Mouse (Mus musculus): ENCODE results near the gene Mical2. TPM values are rescaled to one million over a fixed set of nuclear protein-coding genes. Genes with fewer than 3 reads are reported as not detected.

Mical2 gene
- total and polyA plus RNA-seq, 2 experiments from 2014 or later: 18.3 to 28.6 TPM

- Histone ChIP-seq H3K4me2 (ENCODE audit: low read depth) (no peak overlapping the region), H3K4me1 (ENCODE audit: insufficient read depth) (peaks cover 12% of the 10 kb centered on the region), H3K27me3 (ENCODE audit: insufficient read depth, low read length) (no peaks in the 10 kb centered on the region), H3K36me3 (ENCODE audit: insufficient read depth) (no peaks in the 10 kb centered on the region), H3K4me3 (ENCODE audit: low read depth, low read length) (no peak overlapping the region), H3K9me3 (ENCODE audit: low read length) (no peaks in the 10 kb centered on the region), H3K27ac (ENCODE audit: low read depth, low read length) (no peak overlapping the region), H3K9ac (no peak overlapping the region)
- peak; percentile 46 for DNase-seq
- peak; percentile 40; the same call in 1 of the 2 replicates for ATAC-seq
- TF ChIP-seq CTCF (IDR thresholded peaks at IDR 0.05; ENCODE audit: low read depth): no peak
- WGBS: 19% methylated on average over 12 of the region's 12 CpGs
Observed at GRCm38 (mm10) chr7:112444152-112444984, 218.7 kb downstream of the Mical2 start.

- Histone ChIP-seq H3K9me3 (ENCODE audit: low read length) (no peaks in the 10 kb centered on the region), H3K4me3 (ENCODE audit: low read depth, low read length) (no peak overlapping the region), H3K4me1 (ENCODE audit: insufficient read depth) (peaks cover 12% of the 10 kb centered on the region), H3K27me3 (ENCODE audit: insufficient read depth, low read length) (no peaks in the 10 kb centered on the region), H3K9ac (no peak overlapping the region), H3K4me2 (ENCODE audit: low read depth) (no peak overlapping the region), H3K36me3 (ENCODE audit: insufficient read depth) (no peaks in the 10 kb centered on the region), H3K27ac (ENCODE audit: low read depth, low read length) (no peak overlapping the region)
- ATAC-seq (no peak), DNase-seq (no peak)
- no peak for TF ChIP-seq CTCF (IDR thresholded peaks at IDR 0.05; ENCODE audit: low read depth)
- 27% methylated on average over 9 of the region's 9 CpGs for WGBS
Observed at GRCm38 (mm10) chr7:112444985-112445367, 219.3 kb downstream of the Mical2 start.

GRCm38 (mm10) chr7:112446498-112446897 lies 220.8 kb downstream of the Mical2 start:
- no peaks in the 10 kb centered on the region for H3K9me3 ChIP-seq (ENCODE audit: low read length)
- H3K9ac ChIP-seq: no peak overlapping the region
- WGBS: 91% methylated on average over 4 of the region's 4 CpGs
- H3K4me2 ChIP-seq (ENCODE audit: low read depth): no peak overlapping the region
- DNase-seq: no peak
- no peak overlapping the region for H3K27ac ChIP-seq (ENCODE audit: low read depth, low read length)
- TF ChIP-seq CTCF (IDR thresholded peaks at IDR 0.05; ENCODE audit: low read depth): no peak
- H3K4me3 ChIP-seq (ENCODE audit: low read depth, low read length): no peak overlapping the region
- peaks cover 12% of the 10 kb centered on the region for H3K4me1 ChIP-seq (ENCODE audit: insufficient read depth)
- H3K36me3 ChIP-seq (ENCODE audit: insufficient read depth): no peaks in the 10 kb centered on the region
- no peaks in the 10 kb centered on the region for H3K27me3 ChIP-seq (ENCODE audit: insufficient read depth, low read length)
- ATAC-seq: no peak

- ATAC-seq: no peak
- H3K27me3 ChIP-seq (ENCODE audit: insufficient read depth, low read length): no peaks in the 10 kb centered on the region
- WGBS: 79% methylated on average over 8 of the region's 8 CpGs
Observed at GRCm38 (mm10) chr7:112449954-112450700, 224.5 kb downstream of the Mical2 start.

GRCm38 (mm10) chr7:112452471-112452870 lies 226.8 kb downstream of the Mical2 start:
- no peak for TF ChIP-seq CTCF (IDR thresholded peaks at IDR 0.05; ENCODE audit: low read depth)
- Histone ChIP-seq H3K27me3 (ENCODE audit: insufficient read depth, low read length) (no peaks in the 10 kb centered on the region), H3K27ac (ENCODE audit: low read depth, low read length) (no peak overlapping the region), H3K4me3 (ENCODE audit: low read depth, low read length) (no peak overlapping the region), H3K9ac (no peak overlapping the region), H3K36me3 (ENCODE audit: insufficient read depth) (no peaks in the 10 kb centered on the region), H3K9me3 (ENCODE audit: low read length) (no peaks in the 10 kb centered on the region), H3K4me1 (ENCODE audit: insufficient read depth) (no peaks in the 10 kb centered on the region), H3K4me2 (ENCODE audit: low read depth) (no peak overlapping the region)
- DNase-seq (no peak), ATAC-seq (no peak)
- 53% methylated on average over 5 of the region's 5 CpGs for WGBS

More at GRCm38 (mm10) chr7:112449954-112450700, 224.5 kb downstream of the Mical2 start:
- TF ChIP-seq CTCF (IDR thresholded peaks at IDR 0.05; ENCODE audit: low read depth): no peak
- Histone ChIP-seq H3K4me3 (ENCODE audit: low read depth, low read length) (no peak overlapping the region), H3K9me3 (ENCODE audit: low read length) (no peaks in the 10 kb centered on the region), H3K27ac (ENCODE audit: low read depth, low read length) (no peak overlapping the region), H3K36me3 (ENCODE audit: insufficient read depth) (no peaks in the 10 kb centered on the region), H3K4me2 (ENCODE audit: low read depth) (no peak overlapping the region), H3K9ac (no peak overlapping the region), H3K4me1 (ENCODE audit: insufficient read depth) (0 out of 2 replicates have a peak, but pooled peaks cover under 1% of the 10 kb centered on the region)
- DNase-seq: no peak

- Histone ChIP-seq H3K36me3 (ENCODE audit: insufficient read depth) (no peaks in the 10 kb centered on the region), H3K9ac (no peak overlapping the region), H3K27ac (ENCODE audit: low read depth, low read length) (no peak overlapping the region), H3K4me3 (ENCODE audit: low read depth, low read length) (no peak overlapping the region), H3K4me1 (ENCODE audit: insufficient read depth) (no peaks in the 10 kb centered on the region), H3K4me2 (ENCODE audit: low read depth) (no peak overlapping the region), H3K9me3 (ENCODE audit: low read length) (no peaks in the 10 kb centered on the region), H3K27me3 (ENCODE audit: insufficient read depth, low read length) (no peaks in the 10 kb centered on the region)
- no peak for DNase-seq
- no peak; the same call in 1 of the 2 replicates for ATAC-seq
- 16% methylated on average over 3 of the region's 3 CpGs for WGBS
- no peak for TF ChIP-seq CTCF (IDR thresholded peaks at IDR 0.05; ENCODE audit: low read depth)
Observed at GRCm38 (mm10) chr7:112453805-112454214, 228.2 kb downstream of the Mical2 start.

- Histone ChIP-seq H3K4me2 (ENCODE audit: low read depth) (no peak overlapping the region), H3K27me3 (ENCODE audit: insufficient read depth, low read length) (no peaks in the 10 kb centered on the region), H3K4me3 (ENCODE audit: low read depth, low read length) (no peak overlapping the region), H3K4me1 (ENCODE audit: insufficient read depth) (no peaks in the 10 kb centered on the region), H3K27ac (ENCODE audit: low read depth, low read length) (no peak overlapping the region), H3K9ac (no peak overlapping the region), H3K9me3 (ENCODE audit: low read length) (no peaks in the 10 kb centered on the region), H3K36me3 (ENCODE audit: insufficient read depth) (no peaks in the 10 kb centered on the region)
- no peak for ATAC-seq
- TF ChIP-seq CTCF (IDR thresholded peaks at IDR 0.05; ENCODE audit: low read depth): no peak
- WGBS: 60% methylated on average over 6 of the region's 6 CpGs
- no peak for DNase-seq
Observed at GRCm38 (mm10) chr7:112454380-112454779, 228.7 kb downstream of the Mical2 start.
